17 mouse cellular contexts compared by ENCODE assay signal in genomic region chr12:102691761-102692160, GRCm38 (mm10). TPM values are rescaled to one million over a fixed set of nuclear protein-coding genes. Genes with fewer than 3 reads are reported as not detected.
A peak's percentile ranks its signal among the peaks of the same experiment; 100 is the strongest.
DNase-seq lines count a peak whose midpoint lies in the region; ATAC-seq and TF ChIP-seq lines count a peak whose summit lies in the region.
"Had no signal": no experiment of that assay in that cellular context is flagged by ENCODE, and none has a peak within 500 bp of the region (broad histone marks: within the 10 kb centered on the region; RNA-seq: fewer than 3 reads in every experiment).

No protein-coding gene starts in this region.

- no peak for DNase-seq in hindbrain, embryonic 14.5 days (ENCODE audit: low spot score)
- no peak for DNase-seq in hindbrain, embryonic 11.5 days (ENCODE audit: low spot score)
- DNase-seq in kidney, postnatal 0 days (ENCODE audit: low spot score), result no peak
- DNase-seq in kidney, postnatal 10 days, result no peak
- DNase-seq in lung, postnatal 10 days, result peak; percentile 44
- DNase-seq in lung, adult 18-20 months, result no peak
- DNase-seq in heart, postnatal 14 days, result no peak
- DNase-seq: cerebellum, adult 11 months; right cerebral cortex, adult 18-20 months; right cerebral cortex, postnatal 4 days; thymus, postnatal 25 days had no signal

- H3K36me3 ChIP-seq in hindbrain, embryonic 14.5 days (replicated peaks; ENCODE audit: control insufficient read depth, insufficient read depth), result no peaks in the 10 kb centered on the region
- no peaks in the 10 kb centered on the region for H3K36me3 ChIP-seq in hindbrain, embryonic 11.5 days (ENCODE audit: control insufficient read depth, insufficient read depth, low read length)
- H3K36me3 ChIP-seq in kidney, postnatal 0 days (ENCODE audit: insufficient read depth, low read length), result no peaks in the 10 kb centered on the region
- no peaks in the 10 kb centered on the region; the same call in 1 of the 2 replicates for H3K36me3 ChIP-seq in intestine, postnatal 0 days (ENCODE audit: control insufficient read depth, insufficient read depth)
- H3K36me3 ChIP-seq: embryonic facial prominence, embryonic 12.5 days; forebrain, embryonic 12.5 days; neural tube, embryonic 15.5 days had no signal

- no peak overlapping the region for H3K4me2 ChIP-seq in hindbrain, embryonic 14.5 days (replicated peaks)
- no peak overlapping the region for H3K4me2 ChIP-seq in hindbrain, embryonic 11.5 days (replicated peaks; ENCODE audit: low read depth, low read length)
- H3K4me2 ChIP-seq in kidney, postnatal 0 days (ENCODE audit: low read length), result no peak overlapping the region
- H3K4me2 ChIP-seq in intestine, postnatal 0 days (replicated peaks; ENCODE audit: low read depth), result peak overlapping the region; percentile 38
- H3K4me2 ChIP-seq: embryonic facial prominence, embryonic 12.5 days; forebrain, embryonic 12.5 days; neural tube, embryonic 15.5 days; stomach, embryonic 15.5 days had no signal

- H3K4me1 ChIP-seq in hindbrain, embryonic 14.5 days (replicated peaks; ENCODE audit: control insufficient read depth, insufficient read depth, low read length), result peaks cover 10% of the 10 kb centered on the region; the same call in 1 of the 2 replicates
- 0 out of 2 replicates have a peak, but pooled peaks cover 2% of the 10 kb centered on the region for H3K4me1 ChIP-seq in hindbrain, embryonic 11.5 days (replicated peaks; ENCODE audit: control insufficient read depth, insufficient read depth, low read length)
- H3K4me1 ChIP-seq in kidney, postnatal 0 days (replicated peaks; ENCODE audit: insufficient read depth, low read length), result peaks cover 7% of the 10 kb centered on the region; the same call in 1 of the 2 replicates
- H3K4me1 ChIP-seq in intestine, postnatal 0 days (replicated peaks; ENCODE audit: control insufficient read depth, insufficient read depth, low read length), result peaks cover 33% of the 10 kb centered on the region

- 77% methylated on average over 6 of the region's 7 CpGs for WGBS in hindbrain, embryonic 14.5 days
- 79% methylated on average over 6 of the region's 7 CpGs for WGBS in hindbrain, embryonic 11.5 days
- 54% methylated on average over 7 of the region's 7 CpGs for WGBS in kidney, postnatal 0 days
- 70% methylated on average over 7 of the region's 7 CpGs for WGBS in intestine, postnatal 0 days

- H3K27ac ChIP-seq in hindbrain, embryonic 14.5 days, result no peak overlapping the region
- H3K27ac ChIP-seq in hindbrain, embryonic 11.5 days (ENCODE audit: low read depth, low read length), result no peak overlapping the region
- peak overlapping the region; percentile 66; the same call in 1 of the 2 replicates for H3K27ac ChIP-seq in kidney, postnatal 0 days
- peak overlapping the region; percentile 86 for H3K27ac ChIP-seq in intestine, postnatal 0 days (ENCODE audit: low read depth, low read length)
- H3K27ac ChIP-seq: embryonic facial prominence, embryonic 12.5 days; forebrain, embryonic 12.5 days; neural tube, embryonic 15.5 days had no signal

- no peak overlapping the region for H3K9ac ChIP-seq in hindbrain, embryonic 14.5 days
- H3K9ac ChIP-seq in hindbrain, embryonic 11.5 days (ENCODE audit: low read depth, low read length), result no peak overlapping the region
- H3K9ac ChIP-seq in kidney, postnatal 0 days (ENCODE audit: low read depth, low read length), result no peak overlapping the region
- peak overlapping the region; percentile 37 for H3K9ac ChIP-seq in intestine, postnatal 0 days (ENCODE audit: low read depth, low read length)
- H3K9ac ChIP-seq: embryonic facial prominence, embryonic 12.5 days; forebrain, embryonic 12.5 days; neural tube, embryonic 15.5 days; stomach, embryonic 15.5 days had no signal

- H3K4me3 ChIP-seq in hindbrain, embryonic 14.5 days (replicated peaks; ENCODE audit: low read length), result no peak overlapping the region
- no peak overlapping the region for H3K4me3 ChIP-seq in hindbrain, embryonic 11.5 days (ENCODE audit: low read depth, low read length)
- no peak overlapping the region for H3K4me3 ChIP-seq in kidney, postnatal 0 days (replicated peaks; ENCODE audit: low read depth, low read length)
- H3K4me3 ChIP-seq in intestine, postnatal 0 days (ENCODE audit: low read depth, low read length), result no peak overlapping the region
- H3K4me3 ChIP-seq: embryonic facial prominence, embryonic 12.5 days; forebrain, embryonic 12.5 days; neural tube, embryonic 15.5 days; stomach, embryonic 15.5 days had no signal

- TF ChIP-seq CTCF in kidney, postnatal 0 days (IDR thresholded peaks at IDR 0.05; ENCODE audit: low read depth), result no peak
- TF ChIP-seq CTCF in intestine, postnatal 0 days (IDR thresholded peaks at IDR 0.05; ENCODE audit: low read depth), result no peak

- H3K9me3 ChIP-seq in hindbrain, embryonic 14.5 days (ENCODE audit: control insufficient read depth, low read length), result no peaks in the 10 kb centered on the region
- H3K9me3 ChIP-seq in hindbrain, embryonic 11.5 days (ENCODE audit: control insufficient read depth, low read length), result no peaks in the 10 kb centered on the region
- H3K9me3 ChIP-seq in kidney, postnatal 0 days (replicated peaks; ENCODE audit: low read length), result no peaks in the 10 kb centered on the region
- H3K9me3 ChIP-seq in intestine, postnatal 0 days (ENCODE audit: control insufficient read depth), result no peaks in the 10 kb centered on the region
- H3K9me3 ChIP-seq: embryonic facial prominence, embryonic 12.5 days; forebrain, embryonic 12.5 days; neural tube, embryonic 15.5 days; stomach, embryonic 15.5 days had no signal

- ATAC-seq in hindbrain, embryonic 14.5 days (ENCODE audit: low FRiP score), result 0 out of 2 replicates have a peak, but pooled peaks have one; percentile 12
- ATAC-seq in hindbrain, embryonic 11.5 days (ENCODE audit: low FRiP score), result no peak
- peak; percentile 9; the same call in 1 of the 2 replicates for ATAC-seq in kidney, postnatal 0 days (replicated peaks; ENCODE audit: low FRiP score, low read depth)
- ATAC-seq in intestine, postnatal 0 days, result no peak
- ATAC-seq: midbrain, embryonic 16.5 days had no signal

- intact Hi-C loops in heart, postnatal 14 days (cut with DNase I), result no loop called here

- no peaks in the 10 kb centered on the region for H3K27me3 ChIP-seq in hindbrain, embryonic 14.5 days (ENCODE audit: control insufficient read depth, insufficient read depth, low read length)
- no peaks in the 10 kb centered on the region for H3K27me3 ChIP-seq in hindbrain, embryonic 11.5 days (ENCODE audit: control insufficient read depth, insufficient read depth, low read length)
- no peaks in the 10 kb centered on the region for H3K27me3 ChIP-seq in kidney, postnatal 0 days (ENCODE audit: insufficient read depth, low read length)
- H3K27me3 ChIP-seq in intestine, postnatal 0 days (replicated peaks; ENCODE audit: control insufficient read depth, insufficient read depth, low read length), result no peaks in the 10 kb centered on the region
- H3K27me3 ChIP-seq: embryonic facial prominence, embryonic 12.5 days; forebrain, embryonic 12.5 days; neural tube, embryonic 15.5 days; stomach, embryonic 15.5 days had no signal

RNA-seq across cellular contexts. Expression of gene Itpk1, which starts 13.0 kb away (rescaled TPM):
- polyA plus RNA-seq in hindbrain, embryonic 14.5 days (2014; fragmentation: Nextera tagmentation; extraction: Ambion mirVana), result 31.6 and 35.0 TPM in 2 replicates
- 14.1 and 16.8 TPM in 2 replicates for polyA plus RNA-seq in hindbrain, embryonic 11.5 days (2014; fragmentation: Nextera tagmentation; extraction: Ambion mirVana)
- polyA plus RNA-seq in kidney, postnatal 0 days (2015; fragmentation: Nextera tagmentation; extraction: Ambion mirVana), result 16.1 and 17.8 TPM in 2 replicates
- polyA plus RNA-seq in intestine, postnatal 0 days (2015; fragmentation: Nextera tagmentation; extraction: Ambion mirVana), result 56.3 and 57.4 TPM in 2 replicates
- total RNA-seq in heart, postnatal 14 days (2021), result 10 to 100 TPM; 10.7 to 13.0 TPM

RNA-seq across cellular contexts. Expression of gene Moap1, which starts 51.7 kb away (rescaled TPM):
- polyA plus RNA-seq in hindbrain, embryonic 14.5 days (2014; fragmentation: Nextera tagmentation; extraction: Ambion mirVana), result 64.6 and 67.3 TPM in 2 replicates
- 35.7 and 42.9 TPM in 2 replicates for polyA plus RNA-seq in hindbrain, embryonic 11.5 days (2014; fragmentation: Nextera tagmentation; extraction: Ambion mirVana)
- 13.8 and 20.7 TPM in 2 replicates for polyA plus RNA-seq in kidney, postnatal 0 days (2015; fragmentation: Nextera tagmentation; extraction: Ambion mirVana)
- 10.8 and 12.2 TPM in 2 replicates for polyA plus RNA-seq in intestine, postnatal 0 days (2015; fragmentation: Nextera tagmentation; extraction: Ambion mirVana)
- total RNA-seq in heart, postnatal 14 days (2021), result 1 to 10 TPM; 6.3 to 6.6 TPM

RNA-seq across cellular contexts. Expression of gene Tmem251, which starts 51.8 kb away (rescaled TPM):
- 11.9 and 12.8 TPM in 2 replicates for polyA plus RNA-seq in hindbrain, embryonic 14.5 days (2014; fragmentation: Nextera tagmentation; extraction: Ambion mirVana)
- polyA plus RNA-seq in hindbrain, embryonic 11.5 days (2014; fragmentation: Nextera tagmentation; extraction: Ambion mirVana), result 10.8 and 11.3 TPM in 2 replicates
- polyA plus RNA-seq in kidney, postnatal 0 days (2015; fragmentation: Nextera tagmentation; extraction: Ambion mirVana), result 15.0 and 15.2 TPM in 2 replicates
- polyA plus RNA-seq in intestine, postnatal 0 days (2015; fragmentation: Nextera tagmentation; extraction: Ambion mirVana), result 22.7 and 23.6 TPM in 2 replicates
- 1 to 10 TPM; 3.9 to 5.4 TPM for total RNA-seq in heart, postnatal 14 days (2021)

Comparison
In these comparisons a context has a peak if more than half of its experiments do, and no peak if none do; other contexts are left out.
1. ATAC-seq: peak in hindbrain, embryonic 14.5 days (single experiment) and kidney, postnatal 0 days (single experiment); none in hindbrain, embryonic 11.5 days (single experiment) and intestine, postnatal 0 days (single experiment).
2. H3K27ac ChIP-seq: peak in kidney, postnatal 0 days (single experiment) and intestine, postnatal 0 days (single experiment); none in hindbrain, embryonic 14.5 days (single experiment) and hindbrain, embryonic 11.5 days (single experiment).